Mouse (Mus musculus) left cerebral cortex, adult 2 months (tissue): ENCODE data around the gene Dlgap4. TPM values are rescaled to one million over a fixed set of nuclear protein-coding genes. Genes with fewer than 3 reads are reported as not detected.

Source experiments
- DNase-seq, 2 experiments: peaks; one replicate each; pipeline ENCODE4 v3.0.0; 2021 to 2022; ENCODE audit warnings: low spot score in 2 of 2, mixed read lengths in 1 of 2; ENCODE audit errors: extremely low spot score in 1 of 2
- H3K27ac ChIP-seq: fragments of 200-600 bp; 2 replicates; pipeline ENCODE4 v1.8.1; 2022
- H3K4me3 ChIP-seq: fragments of 200-600 bp; 2 replicates; pipeline ENCODE4 v1.8.1; 2022
- CTCF ChIP-seq: fragments of 200-600 bp; IDR thresholded peaks from 2 replicates; pipeline ENCODE4 v1.8.1; 2022; ENCODE audit warnings: antibody characterized with exemption, mild to moderate bottlenecking, moderate library complexity
- intact Hi-C: fragments of 180-260 bp; cut with DNase I; formaldehyde crosslinking; loops from one replicate; pipeline ENCODE4 v1.15.1; 2025
- total RNA-seq, 2 experiments: library from RNA; stranded (reverse); gene quantifications; 2 replicates each; pipeline ENCODE4 v1.2.3; 2021

Gene Dlgap4
- total RNA-seq, 2 experiments from 2014 or later, result 248 to 254 TPM

DNA sequence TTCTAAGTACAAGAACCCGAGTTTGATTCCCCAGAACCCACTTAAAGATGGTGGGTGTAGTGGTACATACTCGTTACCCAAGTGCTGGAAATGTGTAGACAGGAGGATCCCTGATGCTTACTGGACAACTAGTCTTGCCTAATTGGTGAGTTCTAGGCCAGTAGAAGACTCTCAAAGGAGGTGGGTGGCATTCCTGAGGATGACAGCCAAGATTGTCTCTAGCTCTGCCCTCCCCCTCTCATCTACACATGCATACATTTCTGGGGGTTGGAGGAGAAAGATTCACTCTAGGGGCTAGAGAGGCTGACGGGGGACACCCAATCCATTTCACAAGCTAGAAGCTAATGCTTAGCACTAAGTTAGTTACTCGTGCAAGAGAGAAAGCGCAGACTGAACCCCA lies 33.4 kb downstream of the Dlgap4 start:
- Histone ChIP-seq H3K4me3 (no peak overlapping the region), H3K27ac (no peak overlapping the region; the same call in 1 of the 2 replicates)
- intact Hi-C loops, result no loop called here
- TF ChIP-seq CTCF, result no peak
- no peak for DNase-seq

DNA sequence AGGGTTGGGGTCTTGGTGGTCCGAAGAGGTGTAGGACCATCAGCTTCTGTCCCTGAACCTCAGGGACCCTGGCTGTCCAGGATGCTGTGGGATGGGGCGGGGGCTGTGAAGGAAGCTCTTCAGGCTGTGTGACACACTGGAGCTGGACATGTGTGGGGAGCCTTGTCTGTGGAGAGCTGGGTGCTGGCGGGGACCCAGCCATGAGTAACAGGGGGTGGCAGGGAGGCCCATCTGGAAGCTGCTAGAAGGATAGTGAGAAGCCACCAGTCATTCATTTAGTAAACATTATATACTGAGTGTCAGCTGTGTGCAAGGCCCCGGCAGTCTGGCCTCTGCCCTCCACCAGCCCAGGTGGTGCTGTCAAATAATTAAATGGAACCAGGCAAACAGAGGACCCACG lies 34.5 kb downstream of the Dlgap4 start:
- no peak overlapping the region for H3K4me3 ChIP-seq
- intact Hi-C loops, result loop anchor here (2.0 kb wide), 1 partner anchor 17 kb away; no protein-coding TSS in a partner anchor
- DNase-seq, result peak in 1 of 2 experiments; percentile 76
- no peak overlapping the region; the same call in 1 of the 2 replicates for H3K27ac ChIP-seq
- TF ChIP-seq CTCF, result no peak

DNA sequence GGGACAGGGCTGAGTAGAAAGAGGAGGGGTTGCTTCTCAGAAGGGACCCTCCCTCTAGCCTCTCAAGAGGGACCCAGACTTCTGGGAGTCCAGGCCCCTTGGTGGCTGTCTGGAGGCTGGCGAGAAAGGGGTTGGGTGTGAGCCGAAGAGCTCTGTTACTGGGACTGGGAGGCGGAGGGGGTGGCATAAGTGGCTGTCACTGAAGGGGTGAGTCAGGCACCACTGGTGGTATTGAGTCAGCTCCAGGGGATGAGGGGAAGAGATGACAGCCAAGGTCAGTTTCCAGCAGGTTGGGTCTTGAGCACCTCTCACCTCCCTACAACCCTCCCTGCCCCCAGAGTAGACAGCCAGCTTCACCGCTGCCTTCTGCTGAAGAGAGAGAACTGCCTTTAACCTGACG lies 35.9 kb downstream of the Dlgap4 start:
- no peak overlapping the region for H3K4me3 ChIP-seq
- H3K27ac ChIP-seq, result peak overlapping the region; percentile 40; the same call in 1 of the 2 replicates
- intact Hi-C loops, result loop anchor here (2.0 kb wide), 1 partner anchor 15 kb away; no protein-coding TSS in a partner anchor
- DNase-seq, result no peak
- no peak for TF ChIP-seq CTCF

DNA sequence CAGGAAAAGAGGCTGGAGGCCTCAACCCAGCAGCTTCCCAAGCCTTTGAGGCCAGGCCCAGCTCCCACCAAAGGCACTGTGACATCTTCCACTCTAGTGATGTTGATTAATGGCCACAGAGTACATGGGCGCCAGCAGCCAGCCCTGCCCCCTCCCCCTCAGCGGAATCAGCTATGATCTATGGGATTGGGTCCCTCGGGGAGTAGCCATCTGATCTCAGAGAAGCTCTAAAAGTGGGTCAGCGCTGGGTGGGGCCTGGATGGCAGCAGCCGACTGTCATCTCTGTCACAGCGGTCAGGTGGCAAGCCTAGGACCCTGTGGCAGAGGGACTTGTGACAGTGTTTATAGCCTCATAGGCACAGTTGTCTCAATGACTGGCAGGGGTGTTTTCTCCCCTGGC lies 37.5 kb downstream of the Dlgap4 start:
- intact Hi-C loops, result no loop called here
- H3K4me3 ChIP-seq, result no peak overlapping the region
- 0 out of 2 replicates have a peak overlapping the region, but pooled peaks have one; percentile 8 for H3K27ac ChIP-seq

DNA sequence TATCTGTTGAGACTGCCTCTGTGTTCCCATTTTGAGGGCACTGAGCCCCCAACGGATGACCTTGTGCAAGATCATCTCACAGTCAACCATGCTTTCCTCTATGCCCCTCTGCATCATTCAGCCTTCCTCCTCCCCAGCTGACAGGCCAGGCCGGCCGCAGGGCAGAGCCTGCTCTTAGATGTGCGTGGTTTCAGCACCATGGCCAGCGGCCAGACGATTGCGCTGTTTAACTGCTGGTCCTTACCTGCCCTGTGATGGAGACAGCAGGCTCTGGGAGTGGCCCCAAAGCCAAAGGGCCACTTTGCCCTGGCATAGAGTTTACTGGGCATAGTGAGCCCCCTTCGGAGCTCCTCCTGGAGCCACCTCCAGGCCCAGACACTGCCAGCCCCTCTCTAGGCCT lies 39.3 kb downstream of the Dlgap4 start:
- DNase-seq, result no peak
- no peak overlapping the region for H3K4me3 ChIP-seq
- peak overlapping the region; percentile 83 for H3K27ac ChIP-seq
- intact Hi-C loops, result no loop called here
- TF ChIP-seq CTCF, result no peak

More for the DNA sequence above, 37.5 kb downstream of the Dlgap4 start:
- no peak for DNase-seq
- TF ChIP-seq CTCF, result no peak

DNA sequence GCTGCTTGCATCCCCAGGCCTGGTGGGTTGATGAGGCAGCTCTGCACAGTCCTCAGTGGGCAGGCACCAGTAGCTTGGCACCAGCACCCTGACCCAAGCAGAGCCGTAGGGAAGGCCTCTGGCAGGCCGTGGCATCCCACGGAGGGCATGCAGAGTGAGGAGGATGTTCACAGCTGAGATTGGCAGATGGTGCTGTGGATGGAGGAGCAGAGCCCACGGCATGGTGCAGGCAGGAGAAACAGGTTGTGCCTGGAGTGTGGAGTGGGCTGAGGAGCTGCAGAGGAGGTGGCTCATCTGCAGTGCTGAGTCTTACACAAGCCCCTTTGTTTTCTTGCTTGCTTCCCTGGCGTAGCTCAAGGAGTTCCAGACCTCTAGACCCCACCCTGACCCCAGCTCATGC lies 40.6 kb downstream of the Dlgap4 start:
- H3K27ac ChIP-seq, result peak overlapping the region; percentile 83

DNA sequence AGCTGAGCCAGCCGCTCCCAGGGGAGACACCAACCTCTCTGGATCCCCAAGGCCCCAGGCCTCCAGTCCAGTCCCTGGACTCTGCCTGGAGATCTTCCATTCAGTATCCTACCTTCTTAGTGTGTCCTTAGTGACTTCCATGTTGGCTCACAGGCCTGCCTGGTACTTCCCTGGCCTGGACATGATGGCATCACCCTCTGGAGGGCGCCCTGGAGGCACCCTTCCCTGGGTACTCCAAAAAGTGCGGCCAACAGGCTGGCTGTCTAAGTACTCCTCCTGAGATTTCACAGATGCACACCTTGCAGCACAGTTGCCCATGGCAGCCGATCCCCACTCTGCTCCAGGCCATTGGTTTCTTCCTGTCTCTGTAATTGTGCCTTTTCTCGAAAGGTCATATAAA lies 42.1 kb downstream of the Dlgap4 start:
- TF ChIP-seq CTCF, result peak; percentile 31; the same call in 1 of the 2 replicates
- no peak overlapping the region for H3K4me3 ChIP-seq
- DNase-seq, result no peak
- intact Hi-C loops, result loop anchor here (2.0 kb wide), 1 partner anchor 43 kb away; the partner anchor contains the start of gene Dlgap4
- peak overlapping the region; percentile 47; the same call in 1 of the 2 replicates for H3K27ac ChIP-seq

More for the DNA sequence above, 40.6 kb downstream of the Dlgap4 start:
- intact Hi-C loops, result loop anchor here (1.0 to 2.0 kb wide), 2 partner anchors 10 to 41 kb away; partner anchors contain the start of gene Dlgap4
- H3K4me3 ChIP-seq, result no peak overlapping the region
- peak; percentile 53 to 56 for DNase-seq
- no peak for TF ChIP-seq CTCF

DNA sequence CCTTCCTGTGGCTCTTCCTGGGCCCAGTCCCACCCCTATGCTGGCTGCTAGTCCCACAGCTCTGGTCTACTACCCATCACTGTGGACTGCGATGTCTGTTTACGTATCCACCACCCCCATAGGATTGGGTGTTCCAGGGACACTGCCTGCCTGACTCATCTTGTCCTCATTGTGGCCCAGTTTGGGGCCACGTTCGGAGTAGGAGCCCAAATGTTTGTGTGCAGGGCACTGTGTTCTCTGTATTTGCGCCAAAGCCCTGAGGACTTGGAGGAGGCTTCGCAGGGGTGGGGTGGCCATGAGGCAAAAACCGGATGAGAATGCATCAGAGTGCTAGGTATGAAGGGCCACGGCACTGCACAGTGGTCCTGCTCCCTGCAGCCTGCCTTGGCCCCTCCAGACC lies 44.0 kb downstream of the Dlgap4 start:
- no peak for TF ChIP-seq CTCF
- DNase-seq, result no peak
- Histone ChIP-seq H3K4me3 (no peak overlapping the region), H3K27ac (no peak overlapping the region)
- intact Hi-C loops, result no loop called here

DNA sequence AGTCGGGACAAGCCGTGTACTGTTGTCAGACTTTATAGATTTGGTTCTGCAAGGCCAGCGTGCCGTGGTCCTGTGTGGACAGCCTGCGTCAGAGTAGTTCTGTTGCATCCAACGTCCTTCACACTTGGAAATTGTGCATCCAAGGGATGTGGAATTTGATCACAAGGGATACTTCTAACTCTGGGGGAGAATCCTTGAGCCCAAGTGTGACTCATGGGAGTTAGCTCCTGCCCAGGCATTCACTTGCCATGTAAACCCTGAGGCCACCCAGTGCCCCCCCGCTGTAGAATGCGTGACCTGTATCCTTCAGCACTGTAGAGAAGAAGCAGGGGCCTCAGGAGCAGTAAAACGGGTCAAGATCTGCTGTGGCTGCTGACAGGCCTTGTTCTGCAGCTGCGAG lies 44.7 kb downstream of the Dlgap4 start:
- intact Hi-C loops, result no loop called here
- H3K4me3 ChIP-seq, result no peak overlapping the region
- H3K27ac ChIP-seq, result 0 out of 2 replicates have a peak overlapping the region, but pooled peaks have one; percentile 15
- no peak for DNase-seq
- no peak for TF ChIP-seq CTCF

DNA sequence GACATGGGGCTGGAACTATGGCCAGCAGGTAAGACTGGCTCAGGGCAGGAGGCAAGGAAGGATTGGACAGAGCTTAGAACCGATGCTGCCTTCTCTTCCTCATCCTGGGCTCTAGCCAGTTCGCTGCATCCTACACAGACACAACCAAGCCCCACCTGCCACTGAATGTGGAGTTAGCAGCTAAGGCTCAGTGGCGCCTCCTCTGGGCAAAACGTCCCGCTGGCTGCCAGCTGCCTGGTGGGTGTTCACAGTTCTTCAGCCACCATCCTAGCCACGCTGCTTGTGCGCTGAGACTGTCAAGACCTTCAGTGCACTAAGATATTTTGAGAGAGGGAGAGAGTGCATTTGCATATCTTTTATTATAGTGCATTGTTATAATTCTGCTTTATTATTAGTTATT lies 45.2 kb downstream of the Dlgap4 start:
- no peak overlapping the region for H3K4me3 ChIP-seq
- 0 out of 2 replicates have a peak overlapping the region, but pooled peaks have one; percentile 15 for H3K27ac ChIP-seq
- peak; percentile 66 for TF ChIP-seq CTCF
- peak in 1 of 2 experiments; percentile 58 for DNase-seq
- intact Hi-C loops, result no loop called here

DNA sequence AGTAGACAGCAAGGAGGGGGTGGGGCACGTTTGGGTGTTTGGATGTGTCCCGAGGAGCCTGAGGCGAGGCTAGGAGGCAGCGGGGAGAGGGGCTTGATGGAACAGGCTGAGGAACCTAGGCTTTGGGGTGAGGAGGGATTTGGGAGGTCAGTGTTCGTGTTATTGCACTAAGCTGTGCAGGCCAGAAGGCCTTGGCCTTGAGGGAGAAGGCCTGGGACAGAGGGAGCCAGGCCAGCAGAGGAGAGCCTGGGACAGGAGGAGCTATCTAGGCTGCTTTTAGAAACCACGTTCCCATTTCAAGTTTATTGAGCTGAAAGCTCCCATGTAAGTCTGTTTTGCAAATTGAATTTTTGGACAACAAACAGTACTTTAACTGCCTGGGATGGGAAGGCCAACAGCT lies 46.5 kb downstream of the Dlgap4 start:
- H3K4me3 ChIP-seq, result no peak overlapping the region
- H3K27ac ChIP-seq, result no peak overlapping the region
- intact Hi-C loops, result no loop called here
- no peak for DNase-seq
- no peak for TF ChIP-seq CTCF

DNA sequence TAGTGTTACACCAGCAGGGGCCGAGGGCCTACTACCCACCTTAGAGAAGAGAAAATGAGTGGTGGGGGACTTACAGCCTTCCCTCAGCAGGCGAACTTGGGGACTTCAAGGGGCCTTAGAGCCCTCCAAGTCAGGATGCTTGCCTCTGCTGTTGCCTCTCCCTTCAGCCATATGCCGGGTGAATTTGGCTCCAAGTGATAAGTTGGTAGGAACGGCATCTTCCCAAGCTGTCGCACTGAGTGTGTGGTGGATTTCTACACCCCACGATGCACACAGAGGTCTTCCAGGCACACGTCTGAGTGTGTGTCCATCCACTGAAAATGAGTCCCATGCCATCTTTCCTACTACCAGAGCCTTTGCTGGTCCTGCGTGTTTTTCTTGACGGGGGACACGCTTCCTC lies 49.7 kb downstream of the Dlgap4 start:
- Histone ChIP-seq H3K27ac (peak overlapping the region; percentile 70; the same call in 1 of the 2 replicates), H3K4me3 (no peak overlapping the region)
- intact Hi-C loops, result no loop called here
- no peak for TF ChIP-seq CTCF
- no peak for DNase-seq

DNA sequence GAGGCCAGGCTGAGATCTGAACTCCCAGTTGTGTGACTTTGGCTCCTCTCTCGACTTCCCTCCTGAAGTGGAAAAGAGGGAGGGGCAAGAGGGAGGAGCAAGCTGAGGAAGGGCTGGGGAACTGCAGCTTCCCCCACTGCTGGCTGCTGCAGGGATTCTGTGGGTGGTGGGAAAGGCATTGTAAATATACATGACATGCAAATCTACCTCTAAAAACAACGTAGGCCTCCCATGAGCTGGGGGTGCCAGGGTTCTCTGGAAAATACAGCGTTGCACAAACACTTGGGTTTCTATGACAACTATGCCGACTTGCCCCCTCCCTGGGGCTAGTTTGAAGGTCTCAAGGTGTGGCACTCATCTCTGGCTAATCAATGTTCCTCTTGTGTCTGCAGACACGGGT lies 50.9 kb downstream of the Dlgap4 start:
- Histone ChIP-seq H3K4me3 (no peak overlapping the region), H3K27ac (peak overlapping the region; percentile 70)
- intact Hi-C loops, result loop anchor here (1.0 to 2.0 kb wide), 5 partner anchors 10 to 52 kb away; partner anchors contain the start of gene Dlgap4
- peak; percentile 40 to 60 for DNase-seq
- TF ChIP-seq CTCF, result no peak
